Mouse (Mus musculus) cortical plate, adult 2 months (tissue): ENCODE measurements around the gene Sp6. TPM values are rescaled to one million over a fixed set of nuclear protein-coding genes. Genes with fewer than 3 reads are reported as not detected.
A peak's percentile ranks its signal among the peaks of the same experiment; 100 is the strongest.

Experiments used
- H3K27ac ChIP-seq: fragments of 200-500 bp; 2 replicates; pipeline ENCODE4 v1.5.1; 2012; ENCODE audit warnings: low read length, control low read depth, inconsistent platforms; ENCODE audit not compliant: insufficient read depth
- H3K4me1 ChIP-seq: fragments of 200-500 bp; 2 replicates; pipeline ENCODE4 v1.6.1; 2011; ENCODE audit warnings: low read length; ENCODE audit not compliant: control insufficient read depth, insufficient read depth
- H3K4me3 ChIP-seq: fragments of 200-500 bp; 2 replicates; pipeline ENCODE4 v1.5.1; 2011; ENCODE audit warnings: mild to moderate bottlenecking, low read length, control low read depth; ENCODE audit not compliant: insufficient read depth
- CTCF ChIP-seq: fragments of 200-500 bp; IDR thresholded peaks from 2 replicates; pipeline ENCODE4 v1.5.1; 2011; ENCODE audit warnings: mild to moderate bottlenecking, control low read depth, low read length; ENCODE audit not compliant: insufficient read depth; ENCODE audit errors: extremely low read depth
- POLR2A ChIP-seq: fragments of 200-500 bp; IDR thresholded peaks from 2 replicates; pipeline ENCODE4 v1.6.1; 2011; ENCODE audit warnings: mild to moderate bottlenecking, low read length, control low read depth; ENCODE audit not compliant: insufficient read depth; ENCODE audit errors: extremely low read depth
- polyA plus RNA-seq: library from polyadenylated mRNA; depleted of rRNA; stranded (reverse); fragments of >200 nt; gene quantifications from 2 replicates; pipeline ENCODE4 v1.2.3, GENCODE M21; 2012

The Sp6 gene
- polyA plus RNA-seq, 1 experiment = 0.69 TPM

DNA sequence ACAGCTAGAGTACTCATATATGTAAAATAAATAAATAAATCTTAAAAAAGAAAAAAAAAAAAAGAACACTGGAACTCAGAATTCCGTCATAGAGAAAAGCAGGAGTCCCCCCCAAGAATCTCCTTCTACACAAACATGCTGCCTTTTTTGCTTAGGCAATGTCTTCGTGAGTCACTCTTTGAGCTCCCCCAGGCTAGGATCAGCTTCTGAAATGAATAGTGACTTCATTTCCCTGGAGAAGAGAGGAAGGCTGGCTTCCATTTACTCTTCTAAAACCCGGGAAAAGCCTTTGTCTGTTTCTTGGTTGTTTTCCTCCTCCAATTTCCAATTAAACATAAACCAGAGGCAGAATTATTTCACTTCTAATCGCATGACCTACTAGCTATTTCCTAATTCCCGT is 40.3 kb upstream of the Sp6 start:
- Histone ChIP-seq H3K27ac (no peak overlapping the region), H3K4me1 (peaks cover 13% of the 10 kb centered on the region)

DNA sequence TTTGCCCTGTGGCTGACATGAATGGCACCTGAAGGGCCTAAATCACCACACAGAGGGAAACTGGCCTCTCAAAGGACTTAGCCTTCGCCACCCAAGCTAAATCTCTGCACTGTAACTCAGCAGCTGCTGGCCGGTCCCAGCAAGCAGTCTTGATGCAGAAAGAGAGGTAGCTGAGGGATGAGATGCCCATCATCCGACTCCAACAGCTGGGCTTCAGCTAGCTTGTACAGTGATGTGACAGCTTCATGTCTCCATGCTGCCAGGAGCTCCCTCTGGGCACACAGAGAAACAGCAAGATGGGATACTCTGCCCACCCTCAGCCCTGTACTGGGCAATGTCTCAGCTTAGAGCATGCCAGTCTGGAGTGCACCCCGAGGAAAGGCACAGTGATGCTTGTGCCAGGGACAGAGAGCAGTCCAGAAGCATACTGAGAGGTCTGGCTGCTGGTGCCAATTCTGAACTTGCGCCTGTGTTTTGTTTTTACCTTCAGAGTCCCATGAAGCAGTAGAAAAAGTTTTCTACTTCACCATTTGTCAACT is 39.7 kb upstream of the Sp6 start:
- TF ChIP-seq POLR2A = no peak
- TF ChIP-seq CTCF = no peak
- Histone ChIP-seq H3K4me3 (no peak overlapping the region), H3K27ac (peak overlapping the region; percentile 24; the same call in 1 of the 2 replicates), H3K4me1 (peaks cover 13% of the 10 kb centered on the region)

More for the DNA sequence above, 40.3 kb upstream of the Sp6 start:
- H3K4me3 ChIP-seq = no peak overlapping the region
- TF ChIP-seq POLR2A (no peak), CTCF (no peak)

DNA sequence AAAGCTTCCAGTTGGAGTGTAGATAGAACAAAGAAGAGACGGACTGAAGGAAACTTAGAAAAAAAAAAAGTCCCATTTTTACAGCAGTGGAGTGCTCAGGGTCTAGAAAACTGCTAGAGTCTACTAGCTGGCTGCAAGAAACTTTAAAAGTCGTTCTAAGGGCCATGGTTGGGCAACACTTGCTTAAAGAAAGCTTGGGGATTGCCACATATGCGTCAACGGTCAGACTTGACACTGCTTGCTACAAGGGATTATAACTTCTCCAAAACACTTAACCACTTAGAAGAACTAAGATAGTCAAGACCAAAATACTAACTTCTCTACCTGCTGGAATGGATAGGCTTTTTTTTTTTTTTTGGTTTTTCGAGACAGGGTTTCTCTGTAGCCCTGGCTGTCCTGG is 38.4 kb upstream of the Sp6 start:
- Histone ChIP-seq H3K4me1 (peaks cover 10% of the 10 kb centered on the region), H3K4me3 (no peak overlapping the region), H3K27ac (no peak overlapping the region)
- TF ChIP-seq CTCF (no peak), POLR2A (no peak)

DNA sequence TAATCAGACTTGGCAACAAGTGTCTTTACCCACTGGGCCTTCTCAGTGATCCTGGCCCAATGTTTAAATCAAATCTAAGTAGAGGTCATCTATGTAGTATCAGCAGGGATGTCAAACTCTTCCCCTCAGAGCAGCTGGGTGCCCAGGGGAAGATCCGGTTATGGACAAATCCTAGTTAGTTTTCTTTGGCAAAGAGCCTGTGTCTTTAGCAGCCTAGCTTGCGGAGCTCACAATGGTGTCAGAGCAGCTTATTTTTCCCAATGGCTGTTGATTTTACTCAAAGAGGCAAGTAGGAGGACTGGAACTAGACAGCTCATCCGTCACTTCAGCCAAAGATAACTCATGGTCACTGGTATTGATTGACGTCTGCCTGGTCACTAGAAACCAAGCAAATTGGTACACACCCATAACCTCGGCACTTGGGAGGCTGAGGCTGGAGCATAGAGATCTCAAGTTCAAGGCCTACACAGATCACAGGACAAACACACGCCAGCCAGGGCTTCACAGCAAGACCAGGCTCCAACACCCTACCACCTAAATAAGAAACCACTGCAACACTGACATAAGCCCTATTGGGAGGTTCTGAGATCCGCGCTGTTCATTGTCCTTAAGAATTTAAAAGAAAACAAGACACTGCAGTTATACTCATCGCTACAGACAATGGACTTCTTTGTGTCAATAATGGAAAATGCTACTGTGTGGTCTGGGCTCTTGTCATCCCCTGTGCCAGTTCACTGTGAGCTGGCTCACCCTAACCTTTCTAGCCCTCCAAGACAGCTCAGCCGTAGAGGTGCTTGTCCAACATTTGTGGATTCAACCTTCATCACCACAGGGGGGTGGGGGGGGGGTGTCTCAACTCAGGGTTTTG is 37.4 kb upstream of the Sp6 start:
- TF ChIP-seq POLR2A (no peak), CTCF (no peak)
- H3K4me3 ChIP-seq = peak overlapping the region; percentile 92; the same call in 1 of the 2 replicates
- H3K27ac ChIP-seq = peak overlapping the region; percentile 100
- H3K4me1 ChIP-seq = peaks cover 8% of the 10 kb centered on the region

DNA sequence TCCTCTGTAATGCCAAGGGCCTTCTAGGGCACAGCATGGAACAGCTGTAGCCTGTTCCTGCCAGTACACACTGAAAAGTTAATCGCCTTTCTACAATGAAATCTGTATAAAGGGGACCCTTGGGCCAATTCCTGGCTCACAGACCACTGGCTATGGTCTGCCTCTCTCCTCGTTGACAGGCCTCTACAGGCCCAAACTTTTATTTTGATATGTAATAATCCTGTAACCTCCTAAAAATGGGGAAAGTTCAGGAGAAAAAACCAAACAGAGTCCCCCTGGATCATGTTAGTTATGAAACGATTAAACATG is 36.9 kb upstream of the Sp6 start:
- Histone ChIP-seq H3K4me1 (peaks cover 8% of the 10 kb centered on the region), H3K4me3 (peak overlapping the region; percentile 92; the same call in 1 of the 2 replicates), H3K27ac (peak overlapping the region; percentile 100)
- TF ChIP-seq CTCF (no peak), POLR2A (no peak)

DNA sequence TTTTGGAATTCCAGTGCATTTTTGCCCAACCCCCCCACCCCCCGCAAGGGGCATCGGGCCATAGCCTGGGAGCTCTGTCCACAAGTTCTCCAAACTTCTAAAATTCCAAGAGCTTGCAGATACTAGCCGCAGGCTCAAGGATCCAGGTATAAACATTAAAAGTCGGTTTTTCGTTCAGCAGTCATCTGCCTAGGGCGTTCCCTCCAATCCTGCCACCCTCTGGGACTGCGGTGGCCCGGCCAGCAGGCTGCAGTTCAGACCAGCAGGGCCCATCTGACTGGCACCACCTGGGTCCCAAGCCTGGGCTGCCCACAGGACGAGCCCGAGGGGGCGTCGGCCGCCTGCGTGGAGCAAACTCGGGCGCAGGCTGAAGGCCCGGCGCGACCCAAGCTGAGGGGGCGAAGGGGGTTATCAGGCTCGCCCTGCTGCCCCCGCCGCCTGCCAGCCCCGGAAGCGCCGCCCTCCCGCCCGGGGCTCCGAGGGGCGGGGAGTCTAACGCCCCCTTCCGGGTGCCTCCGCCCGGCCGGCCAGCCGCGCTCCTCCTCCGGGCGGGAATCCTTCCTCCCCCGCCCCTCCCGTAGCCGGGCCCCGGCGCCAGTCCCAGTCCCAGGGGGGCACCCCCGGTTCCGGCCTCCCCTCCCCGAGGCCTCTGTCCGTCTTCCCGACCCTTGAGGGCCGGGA is 36.1 kb upstream of the Sp6 start:
- Histone ChIP-seq H3K4me3 (peak overlapping the region; percentile 92), H3K27ac (peak overlapping the region; percentile 100), H3K4me1 (peaks cover 6% of the 10 kb centered on the region)
- no peak for TF ChIP-seq CTCF
- 0 out of 2 replicates have a peak, but pooled peaks have one; percentile 18 for TF ChIP-seq POLR2A

DNA sequence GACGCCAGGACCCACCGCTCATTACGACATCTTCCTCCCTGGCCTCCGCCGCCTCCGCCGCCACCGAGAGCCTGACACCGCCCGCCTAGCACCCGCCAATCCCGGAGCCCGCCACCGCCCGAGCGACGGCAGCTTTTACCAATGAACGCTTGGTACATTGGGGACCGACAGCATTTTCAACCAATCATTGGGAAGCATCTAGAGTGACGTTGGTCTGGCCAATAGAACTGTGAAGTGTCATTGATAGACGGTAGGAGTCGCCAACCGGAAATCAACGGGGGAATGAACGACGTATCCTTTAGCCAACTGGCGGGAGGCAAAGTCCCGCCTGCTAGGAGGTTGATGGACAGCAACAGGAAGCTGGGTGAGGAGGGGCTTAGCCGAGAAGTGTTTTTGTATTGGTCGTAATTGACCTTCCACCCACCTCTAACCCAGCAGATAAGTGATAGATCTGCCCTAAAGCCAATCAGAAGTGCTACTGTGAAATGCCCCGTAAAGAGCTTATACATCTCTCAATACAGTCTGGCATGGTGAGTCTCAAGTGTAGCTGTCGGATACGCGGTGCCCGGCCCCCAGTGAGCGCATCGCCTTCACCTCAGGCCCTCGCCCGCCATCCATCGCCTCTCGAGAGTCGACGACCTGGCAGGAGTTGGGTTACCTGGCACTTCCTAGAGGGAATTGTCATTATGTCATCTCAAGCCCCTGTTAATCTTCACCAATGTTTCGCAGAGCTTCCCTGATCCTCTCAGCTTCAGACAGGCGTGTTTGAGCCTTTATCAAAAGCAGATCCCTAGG is 35.4 kb upstream of the Sp6 start:
- Histone ChIP-seq H3K4me3 (peak overlapping the region; percentile 92), H3K4me1 (peaks cover 5% of the 10 kb centered on the region), H3K27ac (peak overlapping the region; percentile 100)
- TF ChIP-seq CTCF = no peak
- TF ChIP-seq POLR2A = peak; percentile 93

DNA sequence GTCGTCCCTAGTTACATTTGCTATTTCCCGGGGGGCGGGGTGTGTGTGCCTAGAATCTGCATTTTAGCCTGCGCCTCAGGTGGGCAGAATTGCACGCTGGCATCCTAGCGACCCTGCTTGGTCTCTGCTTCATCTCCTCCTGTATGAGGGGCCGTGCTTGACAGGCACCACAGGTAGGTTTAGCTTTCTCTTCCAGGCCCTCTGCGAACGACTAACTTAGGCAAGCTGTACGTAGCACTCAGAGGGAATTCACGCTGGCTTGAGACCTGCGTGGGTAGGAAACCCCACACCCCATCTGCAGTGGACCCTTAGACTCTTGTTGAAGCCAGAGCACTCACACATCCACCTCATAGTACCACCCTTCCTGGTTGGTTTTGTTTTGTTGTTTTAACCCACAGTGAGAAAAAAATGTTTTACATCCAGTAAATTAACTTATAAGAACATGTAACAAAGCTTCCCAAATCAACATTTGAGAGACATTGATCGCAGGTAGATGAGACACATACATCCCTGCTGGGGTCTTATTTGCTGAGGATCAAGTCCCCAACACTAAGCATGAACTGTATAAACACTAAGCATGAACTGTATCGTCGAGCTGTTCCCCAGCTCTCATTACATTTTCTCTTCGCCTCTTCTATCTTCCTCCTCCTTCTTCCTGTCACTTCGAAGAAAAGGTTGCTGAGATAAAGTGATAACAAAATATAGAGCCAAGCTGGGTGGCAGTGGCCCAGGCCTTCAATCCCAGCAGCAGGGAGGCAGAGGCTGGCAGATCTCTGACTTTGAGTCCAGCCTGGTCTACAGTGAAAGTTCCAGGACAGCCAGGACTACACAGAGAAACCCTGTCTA is 34.6 kb upstream of the Sp6 start:
- Histone ChIP-seq H3K27ac (peak overlapping the region; percentile 11; the same call in 1 of the 2 replicates), H3K4me3 (peak overlapping the region; percentile 57), H3K4me1 (peaks cover 5% of the 10 kb centered on the region)
- no peak for TF ChIP-seq POLR2A
- TF ChIP-seq CTCF = no peak

DNA sequence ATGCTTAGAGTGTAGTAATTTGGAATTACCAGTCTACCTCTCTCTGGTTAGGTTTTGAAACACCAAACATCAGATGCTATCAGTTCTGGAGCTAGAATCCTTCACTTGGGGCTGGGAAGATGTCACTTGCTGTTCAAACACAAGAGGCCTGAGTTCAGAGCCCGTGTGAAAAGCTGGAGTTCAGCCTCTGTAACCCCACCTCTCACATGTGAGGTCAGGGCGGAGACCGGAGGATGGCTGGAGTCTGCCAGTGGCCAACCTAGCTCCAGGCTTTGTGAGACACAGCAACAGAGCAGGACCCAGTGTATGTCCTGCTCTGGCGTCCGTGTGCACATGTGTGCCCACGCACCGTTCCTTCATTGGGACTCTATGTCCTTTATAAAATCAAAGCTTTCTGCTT is 33.9 kb upstream of the Sp6 start:
- H3K27ac ChIP-seq = no peak overlapping the region
- no peak for TF ChIP-seq CTCF
- H3K4me3 ChIP-seq = no peak overlapping the region
- H3K4me1 ChIP-seq = peaks cover 5% of the 10 kb centered on the region
